Mouse (Mus musculus): ENCODE data around the gene Mrpl34.

- TF ChIP-seq CTCF (IDR thresholded peaks at IDR 0.05; ENCODE audit: borderline replicate concordance, extremely low read depth, insufficient read depth, insufficient read length) = no peak
- TF ChIP-seq POLR2A (IDR thresholded peaks at IDR 0.05; ENCODE audit: borderline replicate concordance, extremely low read depth, insufficient read depth, insufficient read length, poor library complexity, severe bottlenecking) = no peak
These were observed 7.0 kb upstream of the Mrpl34 start for GRCm38 (mm10) chr8:71457659-71458270.

Data from brain, embryonic 14.5 days (tissue).